Mouse (Mus musculus) kidney, adult 2 months (tissue): ENCODE results near the gene Efhc2.

Source experiments
- CTCF ChIP-seq: fragments of 200-500 bp; conservative IDR thresholded peaks from 2 replicates; pipeline ENCODE4 v1.5.1; 2011; ENCODE audit warnings: low read depth, mild to moderate bottlenecking, control low read depth, low read length, moderate library complexity, mixed read lengths; ENCODE audit not compliant: insufficient read depth, insufficient read length
- POLR2A ChIP-seq: fragments of 200-500 bp; IDR thresholded peaks from one replicate; pipeline ENCODE4 v1.6.1; 2011; ENCODE audit warnings: low read depth, low read length, control low read depth

GRCm38 (mm10) chrX:17365114-17365513 is 45.9 kb upstream of the Efhc2 start:
- TF ChIP-seq CTCF (no peak), POLR2A (no peak)
